Mouse (Mus musculus): ENCODE measurements around the gene Mfn2.

DNA sequence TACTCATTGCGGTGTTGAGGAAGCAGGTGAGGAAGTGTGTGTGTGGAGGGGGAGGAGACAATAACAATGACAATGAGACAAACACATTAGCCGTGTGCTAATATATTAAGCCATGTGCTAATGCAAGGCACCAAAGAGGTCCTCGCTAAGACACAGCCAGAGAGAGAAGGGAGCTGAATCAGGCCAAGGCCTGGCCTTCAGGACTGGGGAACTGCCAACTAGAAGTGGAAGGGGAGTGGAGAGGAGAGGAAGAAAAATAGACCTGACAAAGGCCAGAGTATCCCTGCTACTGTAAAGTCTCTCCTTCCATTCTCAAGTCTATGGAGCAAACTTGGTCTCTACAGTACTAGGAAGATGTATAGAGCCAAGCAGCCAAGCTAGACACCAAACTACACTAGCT lies 903 bp downstream of the Mfn2 start:
- no peak for TF ChIP-seq CTCF (IDR thresholded peaks at IDR 0.05; ENCODE audit: control insufficient read depth, insufficient read depth, insufficient read length)
- no peak for TF ChIP-seq MAX (IDR thresholded peaks at IDR 0.05)
- no peak for TF ChIP-seq CEBPB (IDR thresholded peaks at IDR 0.05; ENCODE audit: low read depth)
- TF ChIP-seq MYOG (IDR thresholded peaks at IDR 0.05; ENCODE audit: control insufficient read depth, extremely low read depth, insufficient read length) = no peak
- no peak for TF ChIP-seq FOSL1 (IDR thresholded peaks at IDR 0.05; ENCODE audit: insufficient read depth, low read length, poor library complexity, severe bottlenecking)

All from C2C12 (cell line).